Mouse (Mus musculus): ENCODE results near the gene Tmed9. TPM values are rescaled to one million over a fixed set of nuclear protein-coding genes. Genes with fewer than 3 reads are reported as not detected.
A peak's percentile ranks its signal among the peaks of the same experiment; 100 is the strongest.

The Tmed9 gene
- total and polyA plus RNA-seq, 3 experiments = 88.2 to 196 (median 194) TPM

GRCm38 (mm10) chr13:55599566-55600540 lies 26.3 kb downstream of the Tmed9 start, which contains the start of gene B4galt7:
Gene B4galt7, plus strand, starts transcription at chr13:55599896.
- Histone ChIP-seq H3K27me3 (replicated peaks) (no peaks in the 10 kb centered on the region), H3K4me3 (replicated peaks in 1 of 3; ENCODE audit: low read depth in 2 of 3, low read length in 2 of 3, poor library complexity in 1 of 3) (peak within 1 kb of the TSS; percentile 87 to 100 (median 89)), H3K9me3 (replicated peaks; ENCODE audit: low read length) (no peaks in the 10 kb centered on the region), H3K27ac (ENCODE audit: insufficient read depth, low read depth) (peak within 1 kb of the TSS; percentile 3; the same call in 1 of the 2 replicates), H3K79me2 (replicated peaks; ENCODE audit: control insufficient read depth, extremely low read depth, insufficient read depth, poor library complexity, severe bottlenecking) (peaks cover 6% of the 10 kb centered on the region), H3K36me3 (replicated peaks in 1 of 2; ENCODE audit: control insufficient read depth in 1 of 2, insufficient read depth in 1 of 2, low read length in 1 of 2) (peaks cover 37 to 61% of the 10 kb centered on the region in 2 experiments), H3K4me2 (ENCODE audit: insufficient read depth, low read depth, poor library complexity, severe bottlenecking) (peak within 1 kb of the TSS; percentile 81), H3K4me1 (ENCODE audit: control insufficient read depth in 1 of 2, insufficient read depth in 2 of 2) (peaks cover 3 to 25% of the 10 kb centered on the region in 2 experiments; a peak in 2 of 4 replicates), H3K9ac (ENCODE audit: insufficient read depth, low read depth) (peak within 1 kb of the TSS; percentile 55)
- dilution Hi-C loops (cut with MboI; ENCODE audit: extremely low pct_ligation_motif_present, extremely low pct_unique_long_range_greater_than_20kb, low sequenced_read_pairs) = no loop called here
- in situ Hi-C loops (cut with MboI; ENCODE audit: low pct_ligation_motif_present, low pct_unique_long_range_greater_than_20kb, low sequenced_read_pairs) = loop anchor here (10.0 kb wide), 1 partner anchor 125 kb away; the partner anchor contains the start of gene Pcbd2
- DNase-seq (ENCODE audit: extremely low read depth) = peak; percentile 75
- no peak for TF ChIP-seq MYC (IDR thresholded peaks at IDR 0.05; ENCODE audit: low read depth, low read length)
- TF ChIP-seq JUN (IDR thresholded peaks at IDR 0.05; ENCODE audit: insufficient read depth, low read depth, low read length) = no peak
- TF ChIP-seq SMC3 (IDR thresholded peaks at IDR 0.05; ENCODE audit: low read depth, low read length) = no peak
- no peak for TF ChIP-seq ZKSCAN1 (IDR thresholded peaks at IDR 0.05; ENCODE audit: borderline replicate concordance, low read depth, low read length)
- TF ChIP-seq KAT2A (IDR thresholded peaks at IDR 0.05; ENCODE audit: insufficient replicate concordance, low read length) = peak; percentile 90; the same call in 1 of the 2 replicates
- TF ChIP-seq EP300 (IDR thresholded peaks at IDR 0.05; ENCODE audit: low read length) = no peak
- peak; percentile 88 for TF ChIP-seq TCF12 (IDR thresholded peaks at IDR 0.05; ENCODE audit: low read depth, low read length)
- no peak for TF ChIP-seq TBP (conservative IDR thresholded peaks at IDR 0.05; ENCODE audit: low read depth, low read length)
- TF ChIP-seq ELF1 (IDR thresholded peaks at IDR 0.05; ENCODE audit: low read depth, low read length) = peak; percentile 79
- TF ChIP-seq ZMIZ1 (IDR thresholded peaks at IDR 0.05; ENCODE audit: low read depth, low read length) = no peak
- no peak for TF ChIP-seq BHLHE40 (IDR thresholded peaks at IDR 0.05; ENCODE audit: low read depth, low read length)
- no peak for TF ChIP-seq PAX5 (IDR thresholded peaks at IDR 0.05; ENCODE audit: low read length)
- TF ChIP-seq POLR2A (IDR thresholded peaks at IDR 0.05; ENCODE audit: low read depth, low read length) = peak; percentile 64
- TF ChIP-seq GABPA (IDR thresholded peaks at IDR 0.05; ENCODE audit: insufficient replicate concordance, low read depth, low read length) = peak; percentile 55; the same call in 1 of the 2 replicates
- no peak for TF ChIP-seq CHD1 (IDR thresholded peaks at IDR 0.05; ENCODE audit: low read depth, low read length)
- peak; percentile 97 for TF ChIP-seq HCFC1 (IDR thresholded peaks at IDR 0.05; ENCODE audit: low read depth, low read length)
- no peak for TF ChIP-seq MAFK (IDR thresholded peaks at IDR 0.05; ENCODE audit: insufficient replicate concordance, low read length)
- no peak for TF ChIP-seq RAD21 (IDR thresholded peaks at IDR 0.05; ENCODE audit: low read depth, low read length)
- TF ChIP-seq MAX (IDR thresholded peaks at IDR 0.05; ENCODE audit: low read length) = peak; percentile 20; the same call in 1 of the 2 replicates
- TF ChIP-seq ZNF384 (IDR thresholded peaks at IDR 0.05; ENCODE audit: low read depth, low read length) = 0 out of 2 replicates have a peak, but pooled peaks have one; percentile 30
- peak; percentile 92 for TF ChIP-seq SIN3A (IDR thresholded peaks at IDR 0.05; ENCODE audit: low read length)
- TF ChIP-seq CHD2 (IDR thresholded peaks at IDR 0.05; ENCODE audit: low read length) = peak; percentile 74
- TF ChIP-seq MXI1 (IDR thresholded peaks at IDR 0.05; ENCODE audit: low read depth, low read length) = peak; percentile 95
- TF ChIP-seq MAZ (IDR thresholded peaks at IDR 0.05; ENCODE audit: low read depth, low read length) = peak; percentile 91
- TF ChIP-seq ZC3H11A (IDR thresholded peaks at IDR 0.05; ENCODE audit: low read depth, low read length) = no peak
- TF ChIP-seq NELFE (IDR thresholded peaks at IDR 0.05; ENCODE audit: low read depth, low read length) = peak; percentile 62; the same call in 1 of the 2 replicates
- TF ChIP-seq JUND (conservative IDR thresholded peaks at IDR 0.05; ENCODE audit: low read depth, low read length) = no peak
- TF ChIP-seq UBTF (IDR thresholded peaks at IDR 0.05; ENCODE audit: low read depth, low read length) = peak; percentile 69; the same call in 1 of the 2 replicates
- TF ChIP-seq MEF2A (IDR thresholded peaks at IDR 0.05; ENCODE audit: borderline replicate concordance, low read depth, low read length) = peak; percentile 73; the same call in 1 of the 2 replicates
- no peak for TF ChIP-seq CTCF (conservative IDR thresholded peaks at IDR 0.05 in 1 of 2, IDR thresholded peaks at IDR 0.05 in 1 of 2; ENCODE audit: low read depth in 2 of 2, low read length in 2 of 2)
- peak; percentile 55 for TF ChIP-seq NRF1 (IDR thresholded peaks at IDR 0.05; ENCODE audit: low read depth, low read length)
- TF ChIP-seq RCOR1 (conservative IDR thresholded peaks at IDR 0.05; ENCODE audit: low read depth, low read length) = peak; percentile 61
- TF ChIP-seq USF1 (IDR thresholded peaks at IDR 0.05; ENCODE audit: low read depth, low read length) = no peak
- TF ChIP-seq IRF4 (IDR thresholded peaks at IDR 0.05; ENCODE audit: low read depth, low read length) = peak; percentile 79
- TF ChIP-seq USF2 (conservative IDR thresholded peaks at IDR 0.05; ENCODE audit: low read depth, low read length) = no peak
- no peak for TF ChIP-seq ETS1 (conservative IDR thresholded peaks at IDR 0.05; ENCODE audit: low read depth, low read length)
- no peak for TF ChIP-seq POLR2AphosphoS2 (IDR thresholded peaks at IDR 0.05; ENCODE audit: low read depth, low read length)

Data from CH12.LX (cell line).